Mouse (Mus musculus) neural tube, embryonic 14.5 days (tissue): ENCODE measurements around the gene Ppp1r15b. TPM values are rescaled to one million over a fixed set of nuclear protein-coding genes. Genes with fewer than 3 reads are reported as not detected.

Source experiments
- ATAC-seq: fragments of 200-750 bp; cut with Nextera tagmentation; 2 replicates; pipeline ENCODE4 v1.8.0; 2017; ENCODE audit warnings: low read depth, mild to moderate bottlenecking, moderate TSS enrichment, moderate library complexity
- H3K27ac ChIP-seq: fragments of 300-500 bp; sonication (generic); 2 replicates; pipeline ENCODE4 v1.5.1; 2014; ENCODE audit warnings: low read depth, mild to moderate bottlenecking, control low read depth, low read length, moderate library complexity, mixed read lengths
- H3K27me3 ChIP-seq: fragments of 300-500 bp; sonication (generic); 2 replicates; pipeline ENCODE4 v1.6.1; 2014; ENCODE audit warnings: low read length; ENCODE audit not compliant: control insufficient read depth, insufficient read depth
- H3K36me3 ChIP-seq: fragments of 300-500 bp; sonication (generic); 2 replicates; pipeline ENCODE4 v1.6.1; 2014; ENCODE audit warnings: low read length, mixed read lengths; ENCODE audit not compliant: control insufficient read depth, insufficient read depth
- H3K4me1 ChIP-seq: fragments of 300-500 bp; sonication (generic); 2 replicates; pipeline ENCODE4 v1.6.1; 2014; ENCODE audit warnings: low read length; ENCODE audit not compliant: control insufficient read depth, insufficient read depth
- H3K4me2 ChIP-seq: fragments of 300-500 bp; sonication (generic); 2 replicates; pipeline ENCODE4 v1.6.1; 2014; ENCODE audit warnings: mild to moderate bottlenecking, low read depth, low read length, control low read depth
- H3K4me3 ChIP-seq: fragments of 300-500 bp; sonication (generic); 2 replicates; pipeline ENCODE4 v1.5.1; 2014; ENCODE audit warnings: low read depth, low read length, control low read depth, mixed read lengths
- H3K9ac ChIP-seq: fragments of 300-500 bp; sonication (generic); replicated peaks from 2 replicates; pipeline ENCODE4 v1.6.1; 2014; ENCODE audit warnings: low read depth, mild to moderate bottlenecking, control low read depth, low read length, mixed read lengths
- H3K9me3 ChIP-seq: fragments of 300-500 bp; sonication (generic); 2 replicates; pipeline ENCODE4 v1.6.1; 2016; ENCODE audit warnings: low read length; ENCODE audit not compliant: control insufficient read depth
- WGBS: fragments of 180-500 bp; shearing (Covaris S2); extraction: QIAGEN DNeasy Blood & Tissue Kit; methylation state at CpG from one replicate; pipeline ENCODE4 v1.1.7; 2014; 5-methylcytosine and 5-hydroxymethylcytosine counted together
- polyA plus RNA-seq: library from polyadenylated mRNA; unstranded; fragments of >200 nt; fragmentation: Nextera tagmentation; extraction: Ambion mirVana; gene quantifications from 2 replicates; pipeline ENCODE4 v1.2.1, GENCODE M21; 2014

Ppp1r15b gene
- polyA plus RNA-seq, 1 experiment from 2014 or later: 25.9 TPM

GRCm38 (mm10) chr1:133089415-133089814, 41.5 kb upstream of the Ppp1r15b start:
- Histone ChIP-seq H3K9me3 (no peaks in the 10 kb centered on the region), H3K36me3 (peaks cover 44% of the 10 kb centered on the region), H3K4me1 (0 out of 2 replicates have a peak, but pooled peaks cover 5% of the 10 kb centered on the region), H3K4me3 (no peak overlapping the region), H3K9ac (no peak overlapping the region), H3K27me3 (no peaks in the 10 kb centered on the region), H3K27ac (no peak overlapping the region), H3K4me2 (no peak overlapping the region)
- 90% methylated on average over 4 of the region's 4 CpGs for WGBS
- ATAC-seq: no peak

- Histone ChIP-seq H3K27ac (no peak overlapping the region), H3K4me1 (0 out of 2 replicates have a peak, but pooled peaks cover 5% of the 10 kb centered on the region), H3K9me3 (no peaks in the 10 kb centered on the region), H3K9ac (no peak overlapping the region), H3K4me2 (no peak overlapping the region), H3K4me3 (no peak overlapping the region), H3K27me3 (no peaks in the 10 kb centered on the region), H3K36me3 (peaks cover 56% of the 10 kb centered on the region)
- 90% methylated on average over 6 of the region's 6 CpGs for WGBS
- ATAC-seq: no peak
These were observed 40.3 kb upstream of the Ppp1r15b start for GRCm38 (mm10) chr1:133090641-133091040.

DNA sequence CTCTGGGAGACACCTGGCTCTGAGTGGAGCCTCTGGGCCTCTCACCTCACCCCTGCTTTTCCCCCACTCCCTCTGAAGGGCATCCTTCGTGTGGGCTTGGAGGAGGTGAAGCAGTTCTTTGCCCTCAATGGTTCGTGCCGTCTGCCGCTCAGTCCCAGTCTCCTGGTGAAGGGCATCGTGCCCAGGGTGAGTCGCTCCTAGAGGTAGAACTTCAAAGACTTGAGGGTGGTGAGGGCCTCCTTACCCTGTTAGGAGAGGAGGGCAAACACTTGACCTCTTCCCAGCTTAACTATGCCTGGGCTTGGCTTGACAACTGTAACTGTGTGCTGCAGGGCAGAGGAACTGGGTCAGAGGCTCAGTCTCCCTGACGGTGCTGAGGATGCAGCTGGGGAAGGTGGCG, 39.5 kb upstream of the Ppp1r15b start:
- Histone ChIP-seq H3K27ac (no peak overlapping the region), H3K27me3 (no peaks in the 10 kb centered on the region), H3K36me3 (peaks cover 62% of the 10 kb centered on the region), H3K4me1 (0 out of 2 replicates have a peak, but pooled peaks cover 5% of the 10 kb centered on the region), H3K4me2 (no peak overlapping the region), H3K9ac (no peak overlapping the region), H3K9me3 (no peaks in the 10 kb centered on the region), H3K4me3 (no peak overlapping the region)
- WGBS: 91% methylated on average over 8 of the region's 8 CpGs
- no peak for ATAC-seq

DNA sequence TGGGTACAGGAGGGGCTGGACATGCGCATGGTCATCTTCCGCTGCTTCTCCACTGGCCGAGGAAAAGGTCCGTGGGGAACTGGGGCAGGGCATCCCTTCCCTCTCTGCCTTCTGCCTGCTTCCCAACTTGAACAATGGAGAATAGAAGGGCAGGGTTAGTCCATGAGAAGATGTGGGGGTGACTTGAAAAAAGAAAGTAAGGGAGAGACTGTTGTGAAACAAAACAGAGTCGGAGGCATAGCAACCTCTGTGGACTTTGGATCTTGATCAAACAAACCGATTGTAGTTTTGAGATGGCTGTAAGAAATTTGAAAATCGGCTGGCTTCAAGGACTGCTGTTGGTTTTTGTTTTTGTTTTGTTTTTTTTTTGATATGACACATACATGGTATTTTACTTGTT, 37.2 kb upstream of the Ppp1r15b start:
- no peaks in the 10 kb centered on the region for H3K4me1 ChIP-seq
- no peaks in the 10 kb centered on the region for H3K9me3 ChIP-seq
- H3K9ac ChIP-seq: no peak overlapping the region
- H3K27ac ChIP-seq: no peak overlapping the region
- no peak for ATAC-seq
- H3K27me3 ChIP-seq: no peaks in the 10 kb centered on the region
- H3K36me3 ChIP-seq: peaks cover 63% of the 10 kb centered on the region
- H3K4me3 ChIP-seq: no peak overlapping the region
- no peak overlapping the region for H3K4me2 ChIP-seq
- WGBS: 92% methylated on average over 7 of the region's 7 CpGs

- H3K27me3 ChIP-seq: no peaks in the 10 kb centered on the region
- H3K27ac ChIP-seq: no peak overlapping the region
- ATAC-seq: peak; percentile 49; the same call in 1 of the 2 replicates
- 40% methylated on average over 17 of the region's 17 CpGs for WGBS
- no peak overlapping the region for H3K4me2 ChIP-seq
- no peak overlapping the region for H3K4me3 ChIP-seq
- no peaks in the 10 kb centered on the region for H3K4me1 ChIP-seq
- no peaks in the 10 kb centered on the region for H3K9me3 ChIP-seq
- H3K9ac ChIP-seq: no peak overlapping the region
- H3K36me3 ChIP-seq: peaks cover 64% of the 10 kb centered on the region
These were observed 29.8 kb upstream of the Ppp1r15b start for GRCm38 (mm10) chr1:133100980-133101798.

- WGBS: 84% methylated on average over 5 of the region's 5 CpGs
- H3K27ac ChIP-seq: no peak overlapping the region
- H3K9ac ChIP-seq: no peak overlapping the region
- H3K4me1 ChIP-seq: no peaks in the 10 kb centered on the region
- H3K27me3 ChIP-seq: no peaks in the 10 kb centered on the region
- H3K4me2 ChIP-seq: no peak overlapping the region
- no peak overlapping the region for H3K4me3 ChIP-seq
- H3K9me3 ChIP-seq: no peaks in the 10 kb centered on the region
- ATAC-seq: no peak
- H3K36me3 ChIP-seq: peaks cover 59% of the 10 kb centered on the region
These were observed 28.8 kb upstream of the Ppp1r15b start for GRCm38 (mm10) chr1:133102108-133102507.

DNA sequence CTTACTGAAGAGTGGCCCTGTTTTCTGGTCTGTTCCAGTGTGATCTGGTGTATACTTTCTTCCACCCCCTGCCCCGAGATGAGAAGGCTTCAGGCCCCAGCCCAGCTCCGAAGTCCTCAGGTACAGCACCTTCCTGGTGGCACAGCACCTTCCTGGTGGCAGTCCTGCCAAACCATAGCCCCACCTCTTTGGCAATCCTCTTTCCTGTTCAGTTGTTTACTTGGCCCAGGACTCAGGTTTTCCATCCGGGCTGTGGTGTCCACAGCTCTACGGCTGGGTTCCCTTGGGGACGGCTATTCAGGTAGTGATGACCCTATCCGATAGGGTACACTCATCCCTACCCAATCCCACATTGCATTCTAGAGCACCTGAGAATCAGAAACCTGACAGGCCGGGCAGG, 27.6 kb upstream of the Ppp1r15b start:
- H3K4me1 ChIP-seq: no peaks in the 10 kb centered on the region
- H3K27me3 ChIP-seq: no peaks in the 10 kb centered on the region
- peaks cover 55% of the 10 kb centered on the region for H3K36me3 ChIP-seq
- H3K27ac ChIP-seq: no peak overlapping the region
- no peak overlapping the region for H3K4me3 ChIP-seq
- whole genome bisulfite sequencing: 98% methylated on average over 7 of the region's 7 CpGs
- H3K9ac ChIP-seq: no peak overlapping the region
- no peaks in the 10 kb centered on the region for H3K9me3 ChIP-seq
- ATAC-seq: no peak
- no peak overlapping the region for H3K4me2 ChIP-seq

GRCm38 (mm10) chr1:133103871-133104270, 27.1 kb upstream of the Ppp1r15b start:
- Histone ChIP-seq H3K36me3 (peaks cover 51% of the 10 kb centered on the region), H3K9ac (no peak overlapping the region), H3K4me2 (no peak overlapping the region), H3K9me3 (no peaks in the 10 kb centered on the region), H3K27me3 (no peaks in the 10 kb centered on the region), H3K4me1 (no peaks in the 10 kb centered on the region), H3K4me3 (no peak overlapping the region), H3K27ac (no peak overlapping the region)
- 94% methylated on average over 6 of the region's 6 CpGs for WGBS
- ATAC-seq: no peak

GRCm38 (mm10) chr1:133116108-133116507, 14.8 kb upstream of the Ppp1r15b start:
- 96% methylated on average over 4 of the region's 4 CpGs for WGBS
- Histone ChIP-seq H3K9ac (no peak overlapping the region), H3K4me1 (no peaks in the 10 kb centered on the region), H3K9me3 (no peaks in the 10 kb centered on the region), H3K4me3 (no peak overlapping the region), H3K27me3 (no peaks in the 10 kb centered on the region), H3K4me2 (no peak overlapping the region), H3K36me3 (no peaks in the 10 kb centered on the region), H3K27ac (no peak overlapping the region)
- no peak for ATAC-seq
